Comparison of ENCODE assay signal across 8 mouse cellular contexts in the genomic region with DNA sequence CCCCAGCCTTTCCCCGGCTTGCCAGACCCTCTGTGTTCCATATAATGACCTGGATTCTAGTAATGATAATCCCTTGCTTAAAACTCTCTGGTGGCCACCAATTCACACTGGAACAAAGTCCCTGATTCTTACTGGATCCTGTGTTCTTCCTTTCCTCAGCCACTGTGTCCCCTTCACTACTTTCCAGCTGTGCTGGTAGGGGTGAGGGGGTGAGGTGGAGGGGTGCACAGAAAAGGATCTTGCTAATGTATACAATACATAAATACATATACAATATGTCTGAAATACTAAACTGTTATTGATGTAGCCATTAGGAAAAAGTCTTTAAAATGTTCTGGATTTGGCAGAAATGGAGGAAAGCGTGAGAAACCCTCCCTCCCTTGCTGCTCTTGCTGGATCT. TPM values are rescaled to one million over a fixed set of nuclear protein-coding genes. Genes with fewer than 3 reads are reported as not detected.
DNase-seq lines count a peak whose midpoint lies in the region; ATAC-seq and TF ChIP-seq lines count a peak whose summit lies in the region.

No protein-coding gene starts in this region.

- no peak for DNase-seq in gastrocnemius, adult 2 months
- DNase-seq in gastrocnemius, adult 18-20 months (ENCODE audit: low spot score) = no peak
- no peak for DNase-seq in stomach, postnatal 0 days (ENCODE audit: low spot score)
- no peak for DNase-seq in embryo, embryonic 9.5 days (ENCODE audit: extremely low spot score)
- no peak for DNase-seq in frontal cortex, postnatal 36 days (ENCODE audit: low spot score in 2 of 2)

- H3K27me3 ChIP-seq in stomach, embryonic 14.5 days (ENCODE audit: control insufficient read depth, insufficient read depth, low read length) = no peaks in the 10 kb centered on the region
- H3K27me3 ChIP-seq in stomach, postnatal 0 days (ENCODE audit: control insufficient read depth, insufficient read depth, low read length) = no peaks in the 10 kb centered on the region
- H3K27me3 ChIP-seq in liver, embryonic 15.5 days = no peaks in the 10 kb centered on the region

- H3K27ac ChIP-seq in gastrocnemius, adult 2 months = peak overlapping the region; percentile 95; the same call in 1 of the 2 replicates
- H3K27ac ChIP-seq in stomach, embryonic 14.5 days (ENCODE audit: low read length) = 0 out of 2 replicates have a peak overlapping the region, but pooled peaks have one; percentile 88
- H3K27ac ChIP-seq in stomach, postnatal 0 days (replicated peaks) = no peak overlapping the region
- no peak overlapping the region for H3K27ac ChIP-seq in liver, embryonic 15.5 days (replicated peaks)

- ATAC-seq in stomach, embryonic 14.5 days (ENCODE audit: insufficient number of reproducible peaks, insufficient read depth, low FRiP score, low read depth) = no peak
- ATAC-seq in stomach, postnatal 0 days (ENCODE audit: low FRiP score, low TSS enrichment) = no peak
- ATAC-seq in liver, embryonic 15.5 days (ENCODE audit: insufficient read depth) = no peak
- no peak for ATAC-seq in megakaryocyte-erythroid progenitor cell, adult 5-6 weeks (replicated peaks; ENCODE audit: low FRiP score, low TSS enrichment, poor library complexity, severe bottlenecking)

- no peak for TF ChIP-seq EP300 in stomach, postnatal 0 days (optimal IDR thresholded peaks at IDR 0.05)

- no peak overlapping the region; the same call in 1 of the 2 replicates for H3K4me2 ChIP-seq in stomach, embryonic 14.5 days (replicated peaks; ENCODE audit: low read depth, low read length)
- no peak overlapping the region for H3K4me2 ChIP-seq in stomach, postnatal 0 days (replicated peaks; ENCODE audit: low read depth)
- peak overlapping the region; percentile 93 for H3K4me2 ChIP-seq in liver, embryonic 15.5 days

- no peak for TF ChIP-seq CTCF in gastrocnemius, adult 2 months (IDR thresholded peaks at IDR 0.05)
- no peak for TF ChIP-seq CTCF in stomach, postnatal 0 days (IDR thresholded peaks at IDR 0.05; ENCODE audit: low read depth)

- intact Hi-C loops in gastrocnemius, adult 2 months (cut with DNase I) = loop anchor here (2.0 kb wide), 1 partner anchor 128 kb away; no protein-coding TSS in a partner anchor

- peaks cover 7% of the 10 kb centered on the region; the same call in 1 of the 2 replicates for H3K9me3 ChIP-seq in stomach, embryonic 14.5 days (ENCODE audit: control insufficient read depth, low read depth, low read length)
- H3K9me3 ChIP-seq in stomach, postnatal 0 days (ENCODE audit: control insufficient read depth, low read length) = 0 out of 2 replicates have a peak, but pooled peaks cover 4% of the 10 kb centered on the region
- no peaks in the 10 kb centered on the region for H3K9me3 ChIP-seq in liver, embryonic 15.5 days (replicated peaks)

- WGBS in stomach, embryonic 14.5 days = 90% methylated on average over 2 of the region's 2 CpGs
- WGBS in stomach, postnatal 0 days = 74% methylated on average over 2 of the region's 2 CpGs
- 91% methylated on average over 2 of the region's 2 CpGs for WGBS in liver, embryonic 15.5 days (ENCODE audit: insufficient replicate concordance)

- peak overlapping the region; percentile 79 for H3K4me3 ChIP-seq in gastrocnemius, adult 2 months
- no peak overlapping the region for H3K4me3 ChIP-seq in stomach, embryonic 14.5 days (ENCODE audit: low read depth, low read length)
- no peak overlapping the region for H3K4me3 ChIP-seq in stomach, postnatal 0 days (ENCODE audit: low read depth, low read length)
- H3K4me3 ChIP-seq in liver, embryonic 15.5 days (replicated peaks) = peak overlapping the region; percentile 78

- H3K36me3 ChIP-seq in stomach, embryonic 14.5 days (ENCODE audit: control insufficient read depth, insufficient read depth, low read length) = peaks cover 25% of the 10 kb centered on the region
- peaks cover 6% of the 10 kb centered on the region; the same call in 1 of the 2 replicates for H3K36me3 ChIP-seq in stomach, postnatal 0 days (ENCODE audit: control insufficient read depth, insufficient read depth, low read length)
- H3K36me3 ChIP-seq in liver, embryonic 15.5 days (replicated peaks) = peaks cover 35% of the 10 kb centered on the region

- peaks cover 10% of the 10 kb centered on the region; the same call in 1 of the 2 replicates for H3K4me1 ChIP-seq in stomach, embryonic 14.5 days (ENCODE audit: control insufficient read depth, insufficient read depth, low read length)
- H3K4me1 ChIP-seq in stomach, postnatal 0 days (replicated peaks; ENCODE audit: control insufficient read depth, insufficient read depth) = 0 out of 2 replicates have a peak, but pooled peaks cover 4% of the 10 kb centered on the region
- H3K4me1 ChIP-seq in liver, embryonic 15.5 days (replicated peaks) = peaks cover 28% of the 10 kb centered on the region

- no peak overlapping the region for H3K9ac ChIP-seq in stomach, embryonic 14.5 days (replicated peaks; ENCODE audit: low read depth, low read length)
- H3K9ac ChIP-seq in stomach, postnatal 0 days (ENCODE audit: low read length) = no peak overlapping the region
- peak overlapping the region; percentile 76 for H3K9ac ChIP-seq in liver, embryonic 15.5 days

RNA-seq across cellular contexts. Expression of gene Chchd5, which starts 1.3 kb away (rescaled TPM):
- total RNA-seq in gastrocnemius, adult 2 months (2021) = 1 to 10 TPM; 9.2 to 9.4 TPM
- total RNA-seq in gastrocnemius, adult 18-20 months (2021) = 10 to 100 TPM in 1 of 2 experiments, 1 to 10 TPM in 1; 7.1 to 12.5 TPM
- 26.0 and 26.7 TPM in 2 replicates for polyA plus RNA-seq in stomach, embryonic 14.5 days (2014; fragmentation: Nextera tagmentation; extraction: Ambion mirVana)
- 15.5 and 15.8 TPM in 2 replicates for polyA plus RNA-seq in stomach, postnatal 0 days (2015; fragmentation: Nextera tagmentation; extraction: Ambion mirVana)
- polyA plus RNA-seq in liver, embryonic 15.5 days (2015; fragmentation: Nextera tagmentation; extraction: Ambion mirVana) = 9.5 and 10.7 TPM in 2 replicates
- total RNA-seq in megakaryocyte-erythroid progenitor cell, adult 5-6 weeks (2014; fragmentation: Nextera tagmentation) = 16.5 and 17.3 TPM in 2 replicates
- 6.8 and 10.7 TPM in 2 replicates for total RNA-seq in megakaryocyte-erythroid progenitor cell, adult 5-6 weeks (2017)

RNA-seq across cellular contexts. Expression of gene Polr1b, which starts 30.0 kb away (rescaled TPM):
- total RNA-seq in gastrocnemius, adult 2 months (2021) = 10 to 100 TPM; 11.6 to 13.2 TPM
- 10 to 100 TPM in 1 of 2 experiments, 1 to 10 TPM in 1; 9.9 to 10.3 TPM for total RNA-seq in gastrocnemius, adult 18-20 months (2021)
- polyA plus RNA-seq in stomach, embryonic 14.5 days (2014; fragmentation: Nextera tagmentation; extraction: Ambion mirVana) = 22.4 and 26.8 TPM in 2 replicates
- polyA plus RNA-seq in stomach, postnatal 0 days (2015; fragmentation: Nextera tagmentation; extraction: Ambion mirVana) = 9.3 and 9.5 TPM in 2 replicates
- polyA plus RNA-seq in liver, embryonic 15.5 days (2015; fragmentation: Nextera tagmentation; extraction: Ambion mirVana) = 12.2 and 12.9 TPM in 2 replicates
- total RNA-seq in megakaryocyte-erythroid progenitor cell, adult 5-6 weeks (2014; fragmentation: Nextera tagmentation) = 68.1 and 87.8 TPM in 2 replicates
- total RNA-seq in megakaryocyte-erythroid progenitor cell, adult 5-6 weeks (2017) = 49.4 and 79.1 TPM in 2 replicates

Comparison
In these comparisons a context has a peak if more than half of its experiments do, and no peak if none do; other contexts are left out.
1. H3K27ac ChIP-seq: peak in gastrocnemius, adult 2 months (single experiment) and stomach, embryonic 14.5 days (single experiment); none in stomach, postnatal 0 days (single experiment) and liver, embryonic 15.5 days (single experiment).
2. H3K4me3 ChIP-seq: peak in gastrocnemius, adult 2 months (single experiment) and liver, embryonic 15.5 days (single experiment); none in stomach, embryonic 14.5 days (single experiment) and stomach, postnatal 0 days (single experiment).